Mouse (Mus musculus): ENCODE results near the gene Nvl. TPM values are rescaled to one million over a fixed set of nuclear protein-coding genes. Genes with fewer than 3 reads are reported as not detected.

Gene Nvl
- polyA plus RNA-seq (2012; rRNA removed) = 98.9 and 101 TPM in 2 replicates

GRCm38 (mm10) chr1:181143950-181144836 lies at the start of gene Nvl, which contains the start of gene Cnih4:
TSS of gene Nvl (minus strand) at chr1:181144204.
TSS of gene Cnih4 (plus strand) at chr1:181144693.

GRCm38 (mm10) chr1:181050937-181051336 lies 93.1 kb downstream of the Nvl start, which contains the start of gene 9130409I23Rik:
TSS of gene 9130409I23Rik (plus strand) at chr1:181051237.

Other genes with a start within 250 kb of the Nvl start
- gene Pycr2, start 239.9 kb downstream of the Nvl start, polyA plus RNA-seq (2012; rRNA removed) = 47.5 and 49.0 TPM in 2 replicates
- 0.71 and 0.83 TPM in 2 replicates for gene Lefty1, start 209.2 kb downstream of the Nvl start, polyA plus RNA-seq (2012; rRNA removed)
- gene Tmem63a, start 201.9 kb downstream of the Nvl start, polyA plus RNA-seq (2012; rRNA removed) = 3.0 and 3.1 TPM in 2 replicates
- 7.3 and 8.2 TPM in 2 replicates for gene Ephx1, start 123.3 kb downstream of the Nvl start, polyA plus RNA-seq (2012; rRNA removed)
- gene 9130409I23Rik, start 93.0 kb downstream of the Nvl start, polyA plus RNA-seq (2012; rRNA removed) = not detected in 2 replicates
- 20.4 TPM in 2 replicates for gene Cnih4, start 489 bp upstream of the Nvl start, polyA plus RNA-seq (2012; rRNA removed)
- 51.5 and 51.7 TPM in 2 replicates for gene Wdr26, start 67.8 kb upstream of the Nvl start, polyA plus RNA-seq (2012; rRNA removed)
- gene Cnih3, start 208.4 kb upstream of the Nvl start, polyA plus RNA-seq (2012; rRNA removed) = 23.0 and 27.7 TPM in 2 replicates

Data from central nervous system, embryonic 18 days (tissue).